Mouse (Mus musculus): ENCODE results near the gene Hmgcll1.
A peak's percentile ranks its signal among the peaks of the same experiment; 100 is the strongest.
"Not testable (repeated sequence)": the region's sequence is repeated elsewhere in the genome, so short reads cannot be mapped to it uniquely, and the experiment has no call there.

Gene Hmgcll1

GRCm38 (mm10) chr9:76043341-76043740 is 28.7 kb downstream of the Hmgcll1 start:
- DNase-seq (ENCODE audit: inconsistent age in 2 of 2, low spot score in 1 of 2), result no peak

- DNase-seq (ENCODE audit: inconsistent age in 2 of 2, low spot score in 1 of 2), result no peak
Measured at GRCm38 (mm10) chr9:76060935-76061334, 46.3 kb downstream of the Hmgcll1 start.

GRCm38 (mm10) chr9:76061492-76061891 is 46.8 kb downstream of the Hmgcll1 start:
- no peak for DNase-seq (ENCODE audit: inconsistent age in 2 of 2, low spot score in 1 of 2)

- DNase-seq (ENCODE audit: inconsistent age in 2 of 2, low spot score in 1 of 2), result no peak
Measured at GRCm38 (mm10) chr9:76064164-76064563, 49.5 kb downstream of the Hmgcll1 start.

- DNase-seq (ENCODE audit: inconsistent age in 2 of 2, low spot score in 1 of 2), result no peak
Measured at GRCm38 (mm10) chr9:76091561-76091960, 76.9 kb downstream of the Hmgcll1 start.

GRCm38 (mm10) chr9:76097221-76097620 is 82.6 kb downstream of the Hmgcll1 start:
- DNase-seq (ENCODE audit: inconsistent age in 2 of 2, low spot score in 1 of 2), result no peak

GRCm38 (mm10) chr9:76099981-76100380 is 85.3 kb downstream of the Hmgcll1 start:
- no peak for DNase-seq (ENCODE audit: inconsistent age in 2 of 2, low spot score in 1 of 2)

- not testable (repeated sequence) for DNase-seq (ENCODE audit: inconsistent age in 2 of 2, low spot score in 1 of 2)
Measured at GRCm38 (mm10) chr9:76104416-76104815, 89.8 kb downstream of the Hmgcll1 start.

GRCm38 (mm10) chr9:76104846-76105245 is 90.2 kb downstream of the Hmgcll1 start:
- DNase-seq (ENCODE audit: inconsistent age in 2 of 2, low spot score in 1 of 2), result no peak

- peak; percentile 41 to 82 for DNase-seq (ENCODE audit: inconsistent age in 2 of 2, low spot score in 1 of 2)
Measured at GRCm38 (mm10) chr9:76122888-76123287, 108.2 kb downstream of the Hmgcll1 start.

- DNase-seq (ENCODE audit: inconsistent age in 2 of 2, low spot score in 1 of 2), result no peak
Measured at GRCm38 (mm10) chr9:76124249-76124648, 109.6 kb downstream of the Hmgcll1 start.

GRCm38 (mm10) chr9:76129353-76129752 is 114.7 kb downstream of the Hmgcll1 start:
- no peak for DNase-seq (ENCODE audit: inconsistent age in 2 of 2, low spot score in 1 of 2)

- no peak for DNase-seq (ENCODE audit: inconsistent age in 2 of 2, low spot score in 1 of 2)
Measured at GRCm38 (mm10) chr9:76134042-76134441, 119.4 kb downstream of the Hmgcll1 start.

- DNase-seq (ENCODE audit: inconsistent age in 2 of 2, low spot score in 1 of 2), result no peak
Measured at GRCm38 (mm10) chr9:76138378-76139109, 123.9 kb downstream of the Hmgcll1 start.

GRCm38 (mm10) chr9:76145593-76145992 is 130.9 kb downstream of the Hmgcll1 start:
- DNase-seq (ENCODE audit: inconsistent age in 2 of 2, low spot score in 1 of 2), result no peak

GRCm38 (mm10) chr9:76162446-76162845 is 147.8 kb downstream of the Hmgcll1 start:
- no peak for DNase-seq (ENCODE audit: inconsistent age in 2 of 2, low spot score in 1 of 2)

- DNase-seq (ENCODE audit: inconsistent age in 2 of 2, low spot score in 1 of 2), result peak in 1 of 2 experiments; percentile 35
Measured at GRCm38 (mm10) chr9:76168355-76168754, 153.7 kb downstream of the Hmgcll1 start.

GRCm38 (mm10) chr9:76172686-76173295 is 158.1 kb downstream of the Hmgcll1 start:
- no peak for DNase-seq (ENCODE audit: inconsistent age in 2 of 2, low spot score in 1 of 2)

GRCm38 (mm10) chr9:76179221-76179620 is 164.6 kb downstream of the Hmgcll1 start:
- no peak for DNase-seq (ENCODE audit: inconsistent age in 2 of 2, low spot score in 1 of 2)
